ENCODE assay signal across 8 mouse cellular contexts in genomic region chrX:8891975-8892342, GRCm38 (mm10). TPM values are rescaled to one million over a fixed set of nuclear protein-coding genes. Genes with fewer than 3 reads are reported as not detected.
A peak's percentile ranks its signal among the peaks of the same experiment; 100 is the strongest.
DNase-seq lines count a peak whose midpoint lies in the region; ATAC-seq and TF ChIP-seq lines count a peak whose summit lies in the region.

No protein-coding gene starts in this region.

- WGBS in cerebellum, adult 2 months = 19% methylated on average over 3 of the region's 9 CpGs
- WGBS in neural tube, embryonic 11.5 days = 46% methylated on average over 3 of the region's 9 CpGs
- WGBS in liver, embryonic 11.5 days = 41% methylated on average over 4 of the region's 9 CpGs
- 37% methylated on average over 3 of the region's 9 CpGs for WGBS in stomach, embryonic 15.5 days

- DNase-seq in cerebellum, adult 2 months = no peak
- DNase-seq in cerebellum, postnatal 25 days = no peak
- no peak for DNase-seq in neural tube, embryonic 11.5 days (ENCODE audit: low spot score)
- DNase-seq in neural tube, embryonic 10.5 days (ENCODE audit: extremely low spot score, low spot score) = no peak
- no peak for DNase-seq in liver, embryonic 11.5 days (ENCODE audit: low spot score)

- TF ChIP-seq CTCF in cerebellum, adult 2 months (IDR thresholded peaks at IDR 0.05; ENCODE audit: borderline replicate concordance, insufficient read depth, low read depth, low read length) = no peak

- peak overlapping the region; percentile 73; the same call in 1 of the 2 replicates for H3K9ac ChIP-seq in neural tube, embryonic 11.5 days (ENCODE audit: low read length)
- no peak overlapping the region for H3K9ac ChIP-seq in liver, embryonic 11.5 days (ENCODE audit: low read depth, low read length)
- H3K9ac ChIP-seq in stomach, embryonic 15.5 days = no peak overlapping the region

- H3K4me1 ChIP-seq in cerebellum, adult 2 months (ENCODE audit: control insufficient read depth, insufficient read depth, low read length) = no peaks in the 10 kb centered on the region
- H3K4me1 ChIP-seq in neural tube, embryonic 11.5 days (ENCODE audit: control insufficient read depth, insufficient read depth, low read length) = no peaks in the 10 kb centered on the region
- no peaks in the 10 kb centered on the region for H3K4me1 ChIP-seq in liver, embryonic 11.5 days (replicated peaks; ENCODE audit: control insufficient read depth, insufficient read depth, low read length)
- H3K4me1 ChIP-seq in stomach, embryonic 15.5 days = no peaks in the 10 kb centered on the region

- peak overlapping the region; percentile 64 for H3K4me3 ChIP-seq in cerebellum, adult 2 months (replicated peaks; ENCODE audit: insufficient read depth, low read depth, low read length)
- peak overlapping the region; percentile 49 for H3K4me3 ChIP-seq in neural tube, embryonic 11.5 days (ENCODE audit: low read depth, low read length)
- peak overlapping the region; percentile 47 for H3K4me3 ChIP-seq in liver, embryonic 11.5 days (ENCODE audit: low read depth, low read length)
- peak overlapping the region; percentile 56 for H3K4me3 ChIP-seq in stomach, embryonic 15.5 days (replicated peaks)

- H3K27me3 ChIP-seq in cerebellum, adult 2 months (ENCODE audit: control insufficient read depth, insufficient read depth, low read length) = no peaks in the 10 kb centered on the region
- H3K27me3 ChIP-seq in neural tube, embryonic 11.5 days (ENCODE audit: control insufficient read depth, insufficient read depth, low read length) = no peaks in the 10 kb centered on the region
- peaks cover 31% of the 10 kb centered on the region for H3K27me3 ChIP-seq in liver, embryonic 11.5 days (replicated peaks; ENCODE audit: control insufficient read depth, insufficient read depth, low read length)
- H3K27me3 ChIP-seq in stomach, embryonic 15.5 days (replicated peaks) = no peaks in the 10 kb centered on the region

- H3K36me3 ChIP-seq in neural tube, embryonic 11.5 days (ENCODE audit: control insufficient read depth, insufficient read depth, low read length) = no peaks in the 10 kb centered on the region
- no peaks in the 10 kb centered on the region for H3K36me3 ChIP-seq in liver, embryonic 11.5 days (ENCODE audit: control insufficient read depth, insufficient read depth, low read length)
- H3K36me3 ChIP-seq in stomach, embryonic 15.5 days = no peaks in the 10 kb centered on the region

- no peak for TF ChIP-seq POLR2A in cerebellum, adult 2 months (IDR thresholded peaks at IDR 0.05; ENCODE audit: borderline replicate concordance, insufficient read depth, low read length)

- no peak overlapping the region for H3K27ac ChIP-seq in cerebellum, adult 2 months (ENCODE audit: insufficient read depth, low read length)
- H3K27ac ChIP-seq in neural tube, embryonic 11.5 days (ENCODE audit: low read depth, low read length) = no peak overlapping the region
- H3K27ac ChIP-seq in liver, embryonic 11.5 days (ENCODE audit: low read depth, low read length) = no peak overlapping the region
- H3K27ac ChIP-seq in stomach, embryonic 15.5 days = no peak overlapping the region

- no peaks in the 10 kb centered on the region for H3K9me3 ChIP-seq in neural tube, embryonic 11.5 days (ENCODE audit: control insufficient read depth, low read length)
- no peaks in the 10 kb centered on the region for H3K9me3 ChIP-seq in liver, embryonic 11.5 days (ENCODE audit: control insufficient read depth, low read length)
- no peaks in the 10 kb centered on the region for H3K9me3 ChIP-seq in stomach, embryonic 15.5 days

- peak overlapping the region; percentile 58 for H3K4me2 ChIP-seq in neural tube, embryonic 11.5 days (ENCODE audit: low read depth)
- peak overlapping the region; percentile 59; the same call in 1 of the 2 replicates for H3K4me2 ChIP-seq in liver, embryonic 11.5 days
- peak overlapping the region; percentile 75 for H3K4me2 ChIP-seq in stomach, embryonic 15.5 days

- ATAC-seq in neural tube, embryonic 11.5 days (ENCODE audit: insufficient read depth, low FRiP score, low TSS enrichment) = peak; percentile 13; the same call in 1 of the 2 replicates
- no peak for ATAC-seq in liver, embryonic 11.5 days (replicated peaks; ENCODE audit: low FRiP score)
- ATAC-seq in stomach, embryonic 15.5 days (ENCODE audit: insufficient read depth, low FRiP score, low read depth) = no peak
- ATAC-seq in monocyte, adult 5-6 weeks (replicated peaks; ENCODE audit: insufficient number of reproducible peaks, low FRiP score, low TSS enrichment, poor library complexity, severe bottlenecking) = no peak
- ATAC-seq in erythroid progenitor cell, adult 5-6 weeks (replicated peaks; ENCODE audit: low FRiP score, poor library complexity, severe bottlenecking) = no peak

RNA-seq across cellular contexts. Expression of gene B630019K06Rik, which starts 0.2 kb away (rescaled TPM):
- 37.2 and 41.3 TPM in 2 replicates for polyA plus RNA-seq in cerebellum, adult 2 months (2012; rRNA removed)
- 6.9 and 7.4 TPM in 2 replicates for polyA plus RNA-seq in neural tube, embryonic 11.5 days (2014; fragmentation: Nextera tagmentation; extraction: Ambion mirVana)
- polyA plus RNA-seq in liver, embryonic 11.5 days (2014; fragmentation: Nextera tagmentation; extraction: Ambion mirVana) = 1.1 and 1.2 TPM in 2 replicates
- 3.9 and 4.1 TPM in 2 replicates for polyA plus RNA-seq in stomach, embryonic 15.5 days (2015; fragmentation: Nextera tagmentation; extraction: Ambion mirVana)
- total RNA-seq in monocyte, adult 5-6 weeks (2017) = 0.48 to 1.2 TPM (median 0.49 TPM) in 3 replicates
- not detected in 2 replicates for total RNA-seq in erythroid progenitor cell, adult 5-6 weeks (2015; ENCODE audit: low replicate concordance)
- not detected in 2 replicates for total RNA-seq in erythroid progenitor cell, adult 5-6 weeks (2017; ENCODE audit: low replicate concordance)

RNA-seq across cellular contexts. Expression of gene Gm5751, which starts 17.9 kb away (rescaled TPM):
- 0.57 TPM in 1 of 2 replicates, not detected in the other for polyA plus RNA-seq in cerebellum, adult 2 months (2012; rRNA removed)
- not detected in 2 replicates for polyA plus RNA-seq in neural tube, embryonic 11.5 days (2014; fragmentation: Nextera tagmentation; extraction: Ambion mirVana)
- polyA plus RNA-seq in liver, embryonic 11.5 days (2014; fragmentation: Nextera tagmentation; extraction: Ambion mirVana) = not detected in 2 replicates
- not detected in 2 replicates for polyA plus RNA-seq in stomach, embryonic 15.5 days (2015; fragmentation: Nextera tagmentation; extraction: Ambion mirVana)
- not detected in 3 replicates for total RNA-seq in monocyte, adult 5-6 weeks (2017)
- total RNA-seq in erythroid progenitor cell, adult 5-6 weeks (2015; ENCODE audit: low replicate concordance) = not detected in 2 replicates
- total RNA-seq in erythroid progenitor cell, adult 5-6 weeks (2017; ENCODE audit: low replicate concordance) = not detected in 2 replicates

RNA-seq across cellular contexts. Expression of gene Gm6592, which starts 48.2 kb away (rescaled TPM):
- polyA plus RNA-seq in cerebellum, adult 2 months (2012; rRNA removed) = not detected in 2 replicates
- not detected in 2 replicates for polyA plus RNA-seq in neural tube, embryonic 11.5 days (2014; fragmentation: Nextera tagmentation; extraction: Ambion mirVana)
- polyA plus RNA-seq in liver, embryonic 11.5 days (2014; fragmentation: Nextera tagmentation; extraction: Ambion mirVana) = not detected in 2 replicates
- polyA plus RNA-seq in stomach, embryonic 15.5 days (2015; fragmentation: Nextera tagmentation; extraction: Ambion mirVana) = not detected in 2 replicates
- not detected in 3 replicates for total RNA-seq in monocyte, adult 5-6 weeks (2017)
- total RNA-seq in erythroid progenitor cell, adult 5-6 weeks (2015; ENCODE audit: low replicate concordance) = not detected in 2 replicates
- total RNA-seq in erythroid progenitor cell, adult 5-6 weeks (2017; ENCODE audit: low replicate concordance) = not detected in 2 replicates
